Mouse (Mus musculus) lung, postnatal 25 days (tissue): ENCODE data around the gene Nsmf.

Source experiments
- DNase-seq: peaks from one replicate; pipeline ENCODE4 v3.0.0; 2022; ENCODE audit warnings: low spot score

Gene Nsmf

GRCm38 (mm10) chr2:25054221-25055067 lies at the start of gene Nsmf:
Gene Nsmf (plus strand): TSS chr2:25054355.
- DNase-seq = peak; percentile 89

DNA sequence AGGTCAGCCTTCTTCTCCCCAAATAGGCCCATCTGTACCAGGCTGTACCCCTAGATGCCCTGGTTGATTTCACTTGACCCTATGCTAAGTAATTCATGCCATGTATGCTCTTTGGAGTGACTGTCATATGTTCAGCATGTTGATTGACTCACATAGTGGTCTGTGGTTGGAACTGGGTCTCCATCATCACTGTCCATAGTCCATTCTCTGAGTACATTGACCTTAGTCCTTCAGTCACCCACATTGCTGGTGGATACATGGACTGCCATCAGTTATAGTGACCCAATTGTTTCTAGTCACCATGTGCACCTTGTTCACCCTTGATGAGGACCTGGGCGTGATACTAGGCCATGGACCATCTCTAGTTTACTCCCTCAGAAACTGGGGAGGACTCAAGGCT lies 47.4 kb upstream of the Nsmf start:
- DNase-seq = no peak

- no peak for DNase-seq
These were observed 45.9 kb upstream of the Nsmf start for GRCm38 (mm10) chr2:25008250-25008649.

GRCm38 (mm10) chr2:25022678-25023077 lies 31.5 kb upstream of the Nsmf start:
- DNase-seq = no peak

DNA sequence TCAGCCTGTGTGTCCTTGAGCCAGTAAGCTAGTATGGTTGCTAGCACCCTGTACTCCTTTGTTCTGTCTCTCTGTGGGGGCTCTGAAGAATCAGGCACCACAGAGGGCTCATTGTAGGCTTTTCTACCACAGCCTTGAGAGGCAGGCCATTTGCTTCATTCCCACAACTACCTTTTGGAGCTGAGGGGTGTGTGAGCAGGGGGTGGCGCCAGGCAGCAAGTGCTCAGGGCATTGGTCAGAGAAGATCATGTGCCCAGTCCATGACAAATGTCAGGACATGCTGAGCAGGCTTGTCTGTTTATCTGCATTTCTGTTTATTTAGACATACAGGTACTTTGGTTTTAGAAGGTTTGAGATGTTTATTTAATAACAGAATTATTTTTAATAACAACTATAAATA lies 29.0 kb upstream of the Nsmf start:
- no peak for DNase-seq

DNA sequence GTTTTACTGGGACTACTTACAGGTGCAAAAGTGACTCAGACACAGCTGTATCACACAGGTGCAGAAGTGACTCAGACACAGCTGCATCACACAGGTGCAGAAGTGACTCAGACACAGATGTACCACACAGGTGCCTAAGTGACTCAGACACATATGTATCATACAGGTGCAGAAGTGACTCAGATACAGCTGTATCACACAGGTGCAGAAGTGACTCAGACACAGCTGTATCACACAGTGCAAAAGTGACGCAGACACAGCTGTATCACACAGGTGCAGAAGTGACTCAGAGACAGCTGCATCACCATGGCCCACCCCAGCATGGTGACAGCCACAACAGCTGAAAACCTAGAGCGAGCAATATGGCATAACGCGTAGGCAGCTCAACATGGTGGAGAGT lies 19.2 kb upstream of the Nsmf start:
- DNase-seq = no peak

DNA sequence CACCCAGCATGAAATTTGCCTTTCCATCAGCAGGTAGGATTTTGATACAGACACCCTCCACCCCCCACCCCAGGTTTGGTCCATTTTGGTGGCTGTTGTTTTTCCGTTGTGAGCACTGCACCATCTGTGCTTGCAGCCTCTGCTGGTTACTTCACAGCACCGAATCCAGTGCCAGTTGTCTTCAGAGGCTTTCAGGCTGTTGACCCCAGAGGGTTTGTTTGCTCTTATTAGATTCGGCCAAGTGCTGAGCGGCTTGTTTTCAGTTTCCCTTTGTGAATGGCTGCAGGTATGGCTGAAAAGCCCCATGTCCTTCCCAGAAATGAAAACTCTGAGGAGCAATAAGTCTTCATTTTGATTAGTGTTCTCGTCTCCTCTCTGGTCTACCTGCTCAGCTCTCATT lies 14.1 kb upstream of the Nsmf start:
- DNase-seq = no peak

GRCm38 (mm10) chr2:25050921-25051320 lies 3.2 kb upstream of the Nsmf start:
- no peak for DNase-seq

- DNase-seq = no peak
These were observed 2.7 kb upstream of the Nsmf start for GRCm38 (mm10) chr2:25051450-25051849.

DNA sequence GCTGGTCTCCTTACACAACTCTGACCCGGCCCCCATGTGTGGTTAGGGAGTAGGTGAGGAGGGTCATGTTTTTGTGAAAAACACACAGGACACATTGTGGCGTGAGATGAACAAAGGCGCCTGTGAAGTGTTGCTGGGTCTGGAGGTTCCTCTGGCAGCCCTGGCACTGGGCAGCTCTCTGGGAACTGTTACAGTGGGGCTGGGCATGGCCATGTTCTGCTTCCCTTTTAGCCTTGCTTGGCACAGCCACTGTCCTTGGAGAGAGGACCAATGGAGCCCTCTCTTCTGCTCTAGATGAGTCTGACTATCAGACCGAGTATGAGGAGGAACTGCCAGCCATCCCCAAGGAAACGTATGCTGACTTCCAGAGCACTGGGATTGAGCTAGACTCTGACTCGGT lies 1.1 kb upstream of the Nsmf start:
- no peak for DNase-seq

DNA sequence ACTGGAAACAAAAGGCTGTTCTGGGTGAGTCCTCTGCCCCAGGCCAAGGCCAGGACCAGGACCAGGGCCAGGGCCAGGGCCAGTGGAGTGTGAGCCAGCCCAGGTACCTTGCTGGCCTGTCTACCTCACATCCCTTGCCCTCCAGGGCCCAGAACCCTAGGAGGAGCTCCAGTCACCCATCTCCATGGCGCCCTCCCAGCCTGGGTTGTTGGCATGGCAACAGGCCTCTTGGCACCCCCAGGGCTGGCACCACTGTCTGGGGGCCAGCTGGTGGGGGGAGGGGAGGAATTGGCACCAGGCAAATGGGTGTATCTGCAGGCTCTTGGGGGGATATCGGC lies 882 bp downstream of the Nsmf start:
- DNase-seq = no peak

GRCm38 (mm10) chr2:25055409-25056155 lies 1.4 kb downstream of the Nsmf start:
- no peak for DNase-seq

DNA sequence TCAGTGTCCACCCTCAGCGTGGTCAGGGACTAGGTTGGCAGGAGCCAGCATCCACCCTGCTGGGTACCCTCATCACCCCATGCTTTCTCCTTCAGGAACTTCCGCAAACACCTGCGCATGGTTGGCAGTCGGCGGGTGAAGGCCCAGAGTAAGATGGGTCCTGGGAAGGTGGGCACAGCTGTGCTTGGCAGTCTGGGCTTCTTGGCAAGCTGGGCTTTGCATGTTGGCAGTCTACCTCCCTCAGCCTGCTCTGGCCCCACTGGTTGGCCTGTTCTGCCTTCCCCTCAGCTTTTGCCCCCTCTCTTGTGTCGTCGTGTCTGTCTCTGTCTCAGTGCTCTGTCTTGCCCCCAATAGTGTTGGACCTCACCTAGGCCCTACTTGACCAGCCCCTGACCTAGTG lies 4.8 kb downstream of the Nsmf start:
- DNase-seq = no peak

DNA sequence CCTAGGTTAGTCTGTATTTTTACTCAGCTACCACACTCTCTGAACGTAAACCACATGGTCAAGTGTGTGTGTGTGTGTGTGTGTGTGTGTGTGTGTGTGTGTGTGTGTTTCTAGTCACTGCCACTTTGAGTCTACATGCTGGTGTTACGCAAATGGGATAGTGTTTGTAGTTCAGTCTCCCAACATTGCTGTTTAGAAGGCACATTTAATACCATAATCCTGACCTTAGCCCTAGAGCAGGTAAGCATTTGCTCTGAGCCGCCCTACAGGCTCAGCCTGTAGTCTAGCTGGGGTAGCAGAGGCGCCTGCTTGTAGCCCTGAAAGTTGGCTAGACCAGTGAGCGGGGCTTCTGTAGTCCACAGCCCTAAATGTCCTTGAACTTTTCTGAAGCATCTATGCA lies 9.4 kb downstream of the Nsmf start:
- no peak for DNase-seq

- DNase-seq = no peak
These were observed 10.1 kb downstream of the Nsmf start for GRCm38 (mm10) chr2:25064285-25064684.

- DNase-seq = no peak
These were observed 11.4 kb downstream of the Nsmf start for GRCm38 (mm10) chr2:25065537-25065936.

- no peak for DNase-seq
These were observed 12.4 kb downstream of the Nsmf start for GRCm38 (mm10) chr2:25066552-25066951.

GRCm38 (mm10) chr2:25069537-25069936 lies 15.4 kb downstream of the Nsmf start:
- DNase-seq = no peak

- no peak for DNase-seq
These were observed 18.2 kb downstream of the Nsmf start for GRCm38 (mm10) chr2:25072398-25072797.

GRCm38 (mm10) chr2:25075506-25075905 lies 21.4 kb downstream of the Nsmf start:
- no peak for DNase-seq

DNA sequence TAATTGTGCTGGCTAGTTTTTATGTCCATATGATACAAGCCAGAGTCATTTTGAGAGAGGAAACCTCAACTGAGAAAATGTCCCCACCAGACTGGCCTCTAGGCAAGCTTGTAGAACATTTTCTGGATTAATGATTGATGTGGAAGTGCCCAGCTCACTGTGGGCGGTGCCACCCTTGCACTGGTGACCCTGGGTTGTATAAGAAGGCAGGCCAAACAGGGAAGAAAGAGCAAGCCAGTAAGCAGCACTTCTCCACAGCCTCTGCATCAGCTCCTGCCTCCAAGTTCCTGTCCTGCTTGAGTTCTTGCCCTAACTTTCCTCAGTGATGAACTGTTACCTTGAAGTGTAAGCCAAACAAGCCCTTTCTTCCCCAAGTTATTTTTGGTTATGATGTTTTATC lies 24.8 kb downstream of the Nsmf start:
- DNase-seq = no peak

DNA sequence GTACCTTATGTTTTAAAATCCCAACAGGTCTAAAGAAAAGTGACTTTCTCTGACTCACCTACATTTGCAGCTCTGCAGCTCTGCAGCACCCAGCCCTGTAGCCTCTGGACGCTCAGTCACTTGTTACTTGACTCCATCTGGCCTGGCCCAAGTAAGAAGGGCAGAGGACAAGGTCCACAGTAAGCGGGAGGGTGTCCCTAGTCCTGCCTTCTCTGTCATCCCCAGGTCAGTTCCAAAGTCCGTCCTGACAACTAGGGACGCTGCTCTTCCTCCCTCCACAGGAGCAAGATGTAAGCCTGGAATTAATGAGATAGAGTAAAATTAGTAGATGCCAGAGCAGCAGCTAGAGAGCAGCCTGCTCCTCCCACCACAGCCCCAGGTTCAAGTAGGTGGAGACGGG lies 25.9 kb downstream of the Nsmf start, which contains the start of gene Entpd8:
Gene Entpd8 (plus strand): TSS at position 229 of the 400 bp plus-strand sequence.
- no peak for DNase-seq

DNA sequence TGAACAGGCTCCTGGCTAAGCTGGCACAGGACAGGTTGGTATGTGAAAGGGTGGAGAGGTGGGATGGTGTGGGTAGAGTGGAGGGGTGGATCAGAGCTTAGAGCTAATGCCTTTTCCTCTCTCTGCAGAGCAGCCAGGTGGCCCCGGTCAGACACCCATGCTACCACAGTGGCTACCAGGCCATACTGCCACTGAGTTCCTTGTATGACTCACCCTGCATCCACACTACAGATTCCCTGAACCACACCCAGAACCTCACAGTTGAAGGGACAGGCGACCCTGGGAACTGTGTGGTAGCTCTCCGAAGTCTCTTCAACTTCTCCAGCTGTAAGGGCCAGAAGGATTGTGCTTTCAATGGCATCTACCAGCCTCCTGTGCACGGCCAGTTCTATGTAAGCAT lies 29.5 kb downstream of the Nsmf start:
- no peak for DNase-seq

- DNase-seq = no peak
These were observed 31.4 kb downstream of the Nsmf start for GRCm38 (mm10) chr2:25085571-25085970.
